Mouse (Mus musculus) adrenal gland, postnatal 0 days (tissue): ENCODE results near the gene Ncf4. TPM values are rescaled to one million over a fixed set of nuclear protein-coding genes. Genes with fewer than 3 reads are reported as not detected.

Experiments used
- microRNA-seq: library from miRNA; unstranded; fragments of <30 nt; microRNA quantifications from one replicate; pipeline ENCODE4, GENCODE M21; 2016; ENCODE audit warnings: borderline replicate concordance; ENCODE audit not compliant: insufficient number of aligned reads
- polyA plus RNA-seq: library from polyadenylated mRNA; unstranded; fragments of >200 nt; fragmentation: Nextera tagmentation; extraction: Ambion mirVana; gene quantifications from 2 replicates; pipeline ENCODE4 v1.2.1, GENCODE M21; 2015

Gene Ncf4
- polyA plus RNA-seq = 7.5 and 8.9 TPM in 2 replicates

DNA sequence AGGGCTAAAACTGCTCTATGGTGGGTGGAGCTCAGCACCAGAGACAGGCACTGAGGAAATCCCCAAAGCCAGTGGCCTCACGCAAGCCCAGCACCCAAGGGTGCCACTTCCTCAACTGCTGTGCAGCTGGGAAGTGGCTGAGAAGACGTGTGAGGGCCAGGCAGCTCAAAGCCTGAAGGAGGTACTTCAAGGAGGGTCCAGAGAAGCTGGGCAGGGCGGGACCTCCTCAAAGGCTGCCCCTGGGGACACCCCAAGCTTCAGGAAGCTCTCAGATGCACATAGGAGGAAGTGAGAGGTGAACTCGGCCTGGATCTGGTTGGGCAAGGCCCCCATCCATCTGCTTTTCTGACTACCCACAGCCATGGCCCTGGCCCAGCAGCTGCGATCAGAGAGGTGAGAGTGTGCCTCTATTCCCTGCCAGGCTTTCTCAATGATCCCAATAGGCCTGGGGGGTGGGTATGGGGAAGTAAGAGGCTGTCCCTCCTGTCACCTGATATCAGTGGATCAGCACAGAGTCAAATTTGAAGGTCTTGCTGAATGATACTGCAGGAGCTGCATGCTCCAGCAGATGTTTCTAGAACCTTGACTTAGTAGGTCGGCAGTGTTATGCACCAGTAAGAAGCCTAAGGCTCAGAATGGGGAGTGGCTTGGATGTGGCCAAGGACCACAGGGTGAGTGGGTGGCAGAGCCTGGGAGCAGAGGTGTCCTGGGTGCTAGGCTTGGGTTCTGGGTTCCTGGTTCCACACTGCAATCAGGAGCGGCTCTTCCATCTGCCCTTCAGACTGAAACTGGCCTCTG is at the start of gene Ncf4:
TSS of gene Ncf4 (plus strand) at position 107 of the 798 bp plus-strand sequence.

GRCm38 (mm10) chr15:78206312-78206711 is 38.3 kb upstream of the Ncf4 start, which contains the start of gene Pvalb:
Gene Pvalb (minus strand): TSS chr15:78206400.

DNA sequence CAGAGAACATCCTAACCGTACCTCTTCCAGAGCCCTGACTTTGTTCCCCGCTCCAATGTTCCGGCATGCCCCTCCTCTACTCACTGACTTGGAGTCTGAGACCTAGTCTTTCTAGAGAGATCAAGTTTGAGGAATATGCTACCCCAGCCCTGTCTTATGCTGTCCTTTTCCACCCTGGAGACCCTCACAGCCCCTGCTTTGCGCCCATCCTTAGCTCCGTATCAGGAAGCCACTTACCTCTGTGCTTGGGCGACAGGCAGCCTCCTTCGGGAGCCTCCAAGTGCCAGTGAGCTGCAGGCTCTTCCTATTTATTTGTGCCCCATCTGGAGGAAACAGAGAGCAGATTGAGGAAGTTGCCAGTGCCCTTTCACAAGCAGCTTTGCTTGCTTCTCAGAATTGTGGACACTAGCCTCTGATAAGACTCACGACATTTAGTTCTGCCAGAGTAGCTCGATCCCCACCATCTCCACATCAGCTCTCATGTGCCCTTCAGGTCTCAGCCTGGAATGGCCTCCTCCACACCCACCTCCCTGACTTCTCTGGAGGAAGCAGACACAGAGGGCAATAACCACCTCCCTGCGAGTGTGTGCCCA is 60.8 kb downstream of the Ncf4 start, which contains the start of gene Csf2rb2:
TSS of gene Csf2rb2 (minus strand) at position 381 of the 593 bp plus-strand sequence.

Small RNA genes lying within 50 kb of the gene (microRNA-seq; reads per million reads assigned to microRNA genes)
- gene Mir7676-1 = not detected

Other genes with a start within 250 kb of the Ncf4 start
- 0.28 and 1.3 TPM in 2 replicates for gene Cacng2, start 124.8 kb upstream of the Ncf4 start, polyA plus RNA-seq
- gene Ift27, start 70.7 kb upstream of the Ncf4 start, polyA plus RNA-seq = 64.8 and 69.7 TPM in 2 replicates
- 0.70 and 0.74 TPM in 2 replicates for gene Pvalb, start 38.4 kb upstream of the Ncf4 start, polyA plus RNA-seq
- gene Csf2rb2, start 60.9 kb downstream of the Ncf4 start, polyA plus RNA-seq = 0.50 and 0.59 TPM in 2 replicates
- 2.4 and 2.5 TPM in 2 replicates for gene Csf2rb, start 81.0 kb downstream of the Ncf4 start, polyA plus RNA-seq
- gene Tex33, start 151.1 kb downstream of the Ncf4 start, polyA plus RNA-seq = not detected in 2 replicates
- gene Tst, start 161.1 kb downstream of the Ncf4 start, polyA plus RNA-seq = 131 and 250 TPM in 2 replicates
- 2.3 and 3.6 TPM in 2 replicates for gene Mpst, start 161.6 kb downstream of the Ncf4 start, polyA plus RNA-seq
- 42.4 and 48.4 TPM in 2 replicates for gene Kctd17, start 183.8 kb downstream of the Ncf4 start, polyA plus RNA-seq
- 2.8 and 3.1 TPM in 2 replicates for gene Tmprss6, start 223.8 kb downstream of the Ncf4 start, polyA plus RNA-seq